Mouse (Mus musculus) bone marrow macrophage, adult 2 months (primary cell): Measurements from ENCODE around the gene Car11.

Experiments used
- CTCF ChIP-seq: IDR thresholded peaks from 2 replicates; pipeline ENCODE4 v1.5.1; 2012; ENCODE audit warnings: low read depth, mild to moderate bottlenecking, low read length, moderate library complexity
- POLR2A ChIP-seq: IDR thresholded peaks from 2 replicates; pipeline ENCODE4 v1.6.1; 2012; ENCODE audit warnings: mild to moderate bottlenecking, low read depth, low read length, borderline replicate concordance

DNA sequence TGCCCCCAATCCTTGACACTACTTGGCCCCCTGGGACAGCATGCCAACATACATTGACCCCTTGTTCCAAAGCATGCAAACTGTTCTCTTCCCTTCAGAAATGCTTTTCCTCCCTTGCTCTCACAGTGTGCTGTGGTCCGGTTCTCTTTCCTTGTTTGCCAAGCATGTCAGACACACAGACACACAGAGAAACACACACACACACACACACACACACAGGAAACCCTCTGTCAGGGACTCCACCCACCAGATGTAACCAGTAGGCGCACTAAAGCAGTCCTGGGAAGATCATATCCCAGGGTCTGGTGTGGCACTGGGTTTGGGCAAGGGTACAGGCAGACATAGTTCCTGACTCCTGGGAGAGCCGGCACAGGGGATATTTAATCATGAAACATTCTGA is 12.8 kb upstream of the Car11 start:
- TF ChIP-seq CTCF (no peak), POLR2A (no peak)
